Mouse (Mus musculus): Measurements from ENCODE around the gene Ugt1a6b.

- TF ChIP-seq CTCF (IDR thresholded peaks at IDR 0.05; ENCODE audit: insufficient read depth, low read depth, low read length) (no peak), POLR2A (IDR thresholded peaks at IDR 0.05; ENCODE audit: insufficient read depth, low read depth, low read length) (no peak)
These were observed 137.5 kb downstream of the Ugt1a6b start for GRCm38 (mm10) chr1:88240579-88240978.

All from olfactory bulb, adult 2 months (tissue).